Comparison of ENCODE assay signal across 9 mouse cellular contexts in the genomic region with DNA sequence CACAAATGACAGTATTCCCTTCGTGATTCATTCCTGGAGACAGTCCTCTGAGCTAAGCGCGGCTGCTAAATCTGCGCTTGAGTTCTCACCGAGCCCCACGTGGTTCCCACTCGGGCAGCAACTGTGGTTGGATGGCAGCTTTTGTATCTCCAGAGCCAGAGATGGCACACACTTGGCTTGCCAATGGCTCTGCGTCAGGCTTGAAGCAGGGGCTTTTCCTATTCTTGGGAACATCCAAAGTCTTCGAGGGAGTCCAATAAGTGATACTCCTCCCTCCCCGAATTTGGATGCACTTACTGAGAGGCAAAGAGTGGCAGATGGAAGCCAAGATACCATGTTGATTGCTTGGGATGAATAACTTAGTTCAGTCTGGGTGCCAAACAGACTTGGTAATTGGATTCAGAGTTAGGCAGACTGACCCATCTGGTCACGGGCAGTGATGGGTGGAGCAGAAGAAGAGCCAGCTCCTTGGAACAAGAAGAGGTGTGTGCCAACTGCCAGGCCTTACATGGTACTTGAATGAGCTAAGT.
A peak's percentile ranks its signal among the peaks of the same experiment; 100 is the strongest.
DNase-seq lines count a peak whose midpoint lies in the region; ATAC-seq lines count a peak whose summit lies in the region.
"Had no signal": no experiment of that assay in that cellular context is flagged by ENCODE, and none has a peak within 500 bp of the region (broad histone marks: within the 10 kb centered on the region; RNA-seq: fewer than 3 reads in every experiment).

No protein-coding gene starts in this region.

- H3K36me3 ChIP-seq in kidney, embryonic 15.5 days, result no peaks in the 10 kb centered on the region

- no peaks in the 10 kb centered on the region for H3K4me1 ChIP-seq in kidney, embryonic 15.5 days

- no peak overlapping the region for H3K4me3 ChIP-seq in kidney, embryonic 15.5 days (replicated peaks)

- no peak overlapping the region for H3K4me2 ChIP-seq in kidney, embryonic 15.5 days

- peak; percentile 50 for ATAC-seq in cerebellum, adult (ENCODE audit: insufficient number of reproducible peaks, low FRiP score, low TSS enrichment)
- ATAC-seq in kidney, embryonic 15.5 days (replicated peaks; ENCODE audit: low FRiP score), result no peak
- ATAC-seq in megakaryocyte progenitor cell, adult 5-6 weeks (replicated peaks; ENCODE audit: poor library complexity), result no peak

- intact Hi-C loops in left cerebral cortex, postnatal 14 days (cut with DNase I), result no loop called here
- intact Hi-C loops in heart, postnatal 25 days (cut with DNase I), result no loop called here

- no peaks in the 10 kb centered on the region for H3K27me3 ChIP-seq in kidney, embryonic 15.5 days

- 89% methylated on average over 11 of the region's 11 CpGs for WGBS in kidney, embryonic 15.5 days

- no peaks in the 10 kb centered on the region for H3K9me3 ChIP-seq in kidney, embryonic 15.5 days (replicated peaks)

- DNase-seq in 3134 (ENCODE audit: extremely low read depth, insufficient read length, low spot score), result peak; percentile 5
- DNase-seq in frontal cortex, postnatal 25 days (ENCODE audit: low spot score in 2 of 2), result peak; percentile 45 to 71
- DNase-seq in left cerebral cortex, postnatal 14 days (ENCODE audit: low spot score in 2 of 2), result peak; percentile 84 to 89
- DNase-seq in adrenal gland, postnatal 4 days (ENCODE audit: low spot score in 2 of 2), result no peak
- no peak for DNase-seq in heart, postnatal 25 days (ENCODE audit: low spot score)
- DNase-seq: kidney, postnatal 14 days had no signal

- no peak overlapping the region for H3K9ac ChIP-seq in kidney, embryonic 15.5 days

- H3K27ac ChIP-seq in kidney, embryonic 15.5 days, result no peak overlapping the region

Comparison
In these comparisons a context has a peak if more than half of its experiments do, and no peak if none do; other contexts are left out.
1. DNase-seq: peak in 3134 (single experiment), frontal cortex, postnatal 25 days (2 of 2) and left cerebral cortex, postnatal 14 days (2 of 2); none in adrenal gland, postnatal 4 days (0 of 2) and heart, postnatal 25 days (single experiment).